Mouse (Mus musculus): ENCODE measurements at regions not wholly inside any gene's neighbourhood (a gene's known extent, or its start where the extent isn't known, plus 50 kb on each side); places are given as distances from the start of the nearest gene placed in this dataset.
"Not testable (repeated sequence)": the region's sequence is repeated elsewhere in the genome, so short reads cannot be mapped to it uniquely, and the experiment has no call there.

- no peak for DNase-seq
These were observed 307.1 kb upstream of the 3110018I06Rik start for GRCm38 (mm10) chr12:107181291-107181690.

- no peak for DNase-seq
These were observed 306.3 kb upstream of the 3110018I06Rik start for GRCm38 (mm10) chr12:107182091-107182655.

GRCm38 (mm10) chr12:107183283-107183682 is 305.1 kb upstream of the 3110018I06Rik start:
- DNase-seq: peak; percentile 33 to 43

- no peak for DNase-seq
These were observed 304.0 kb upstream of the 3110018I06Rik start for GRCm38 (mm10) chr12:107184426-107184825.

- DNase-seq: no peak
These were observed 302.1 kb upstream of the 3110018I06Rik start for GRCm38 (mm10) chr12:107186361-107186760.

GRCm38 (mm10) chr12:107188055-107188454 is 300.4 kb upstream of the 3110018I06Rik start:
- peak; percentile 28 to 35 for DNase-seq

- no peak for DNase-seq
These were observed 289.9 kb upstream of the 3110018I06Rik start for GRCm38 (mm10) chr12:107198389-107199018.

GRCm38 (mm10) chr12:107200903-107201302 is 287.5 kb upstream of the 3110018I06Rik start:
- no peak for DNase-seq

- not testable (repeated sequence) for DNase-seq
These were observed 279.6 kb upstream of the 3110018I06Rik start for GRCm38 (mm10) chr12:107208826-107209225.

GRCm38 (mm10) chr12:107212826-107213225 is 275.6 kb upstream of the 3110018I06Rik start:
- DNase-seq: peak; percentile 19 to 25

GRCm38 (mm10) chr12:107216119-107216518 is 272.3 kb upstream of the 3110018I06Rik start:
- no peak for DNase-seq

GRCm38 (mm10) chr12:107221276-107221970 is 267.0 kb upstream of the 3110018I06Rik start:
- no peak for DNase-seq

- no peak for DNase-seq
These were observed 266.3 kb upstream of the 3110018I06Rik start for GRCm38 (mm10) chr12:107222106-107222505.

- DNase-seq: no peak
These were observed 258.3 kb upstream of the 3110018I06Rik start for GRCm38 (mm10) chr12:107230097-107230496.

- no peak for DNase-seq
These were observed 256.8 kb upstream of the 3110018I06Rik start for GRCm38 (mm10) chr12:107231629-107232028.

- DNase-seq: no peak
These were observed 237.5 kb upstream of the 3110018I06Rik start for GRCm38 (mm10) chr12:107250747-107251470.

GRCm38 (mm10) chr12:107251981-107252380 is 236.5 kb upstream of the 3110018I06Rik start:
- no peak for DNase-seq

- DNase-seq: no peak
These were observed 226.4 kb upstream of the 3110018I06Rik start for GRCm38 (mm10) chr12:107262076-107262475.

GRCm38 (mm10) chr12:107262516-107262915 is 225.9 kb upstream of the 3110018I06Rik start:
- DNase-seq: no peak

- DNase-seq: no peak
These were observed 221.7 kb upstream of the 3110018I06Rik start for GRCm38 (mm10) chr12:107266696-107267095.

- DNase-seq: no peak
These were observed 202.8 kb upstream of the 3110018I06Rik start for GRCm38 (mm10) chr12:107285622-107286021.

- DNase-seq: no peak
These were observed 197.1 kb upstream of the 3110018I06Rik start for GRCm38 (mm10) chr12:107291377-107291776.

Data from layer of hippocampus, postnatal 36 days (tissue).